Mouse (Mus musculus): ENCODE data around the gene Gps2. TPM values are rescaled to one million over a fixed set of nuclear protein-coding genes. Genes with fewer than 3 reads are reported as not detected.
"Not testable (repeated sequence)": the region's sequence is repeated elsewhere in the genome, so short reads cannot be mapped to it uniquely, and the experiment has no call there.

The Gps2 gene
- total RNA-seq, 2 experiments from 2014 or later = 35.6 to 41.5 TPM

- peak overlapping the region; percentile 83 for H3K4me3 ChIP-seq
- no peak for DNase-seq (ENCODE audit: low spot score in 2 of 2)
- no peak for TF ChIP-seq CTCF (conservative IDR thresholded peaks at IDR 0.05)
- peak overlapping the region; percentile 99 for H3K27ac ChIP-seq
Observed at GRCm38 (mm10) chr11:69914372-69914764, 680 bp downstream of the Gps2 start.

- no peak for DNase-seq (ENCODE audit: low spot score in 2 of 2)
- H3K27ac ChIP-seq = no peak overlapping the region
- peak overlapping the region; percentile 83 for H3K4me3 ChIP-seq
- no peak for TF ChIP-seq CTCF (conservative IDR thresholded peaks at IDR 0.05)
Observed at GRCm38 (mm10) chr11:69914917-69915430, 1.3 kb downstream of the Gps2 start.

GRCm38 (mm10) chr11:69915667-69916627 is 2.3 kb downstream of the Gps2 start:
- no peak for DNase-seq (ENCODE audit: low spot score in 2 of 2)
- no peak overlapping the region for H3K27ac ChIP-seq
- peak; percentile 40; the same call in 1 of the 2 replicates for TF ChIP-seq CTCF (conservative IDR thresholded peaks at IDR 0.05)
- H3K4me3 ChIP-seq = no peak overlapping the region; the same call in 1 of the 2 replicates

- DNase-seq (ENCODE audit: low spot score in 2 of 2); H3K4me3 ChIP-seq; H3K27ac ChIP-seq: not testable (repeated sequence)
Observed at GRCm38 (mm10) chr11:69916652-69917378, 3.1 kb downstream of the Gps2 start.

GRCm38 (mm10) chr11:69917379-69917948 is 3.8 kb downstream of the Gps2 start:
- no peak overlapping the region for H3K4me3 ChIP-seq
- DNase-seq (ENCODE audit: low spot score in 2 of 2) = no peak
- no peak overlapping the region for H3K27ac ChIP-seq
- TF ChIP-seq CTCF (conservative IDR thresholded peaks at IDR 0.05) = no peak

GRCm38 (mm10) chr11:69918118-69918517 is 4.4 kb downstream of the Gps2 start:
- Histone ChIP-seq H3K4me3 (no peak overlapping the region), H3K27ac (no peak overlapping the region)
- TF ChIP-seq CTCF (conservative IDR thresholded peaks at IDR 0.05) = no peak
- DNase-seq (ENCODE audit: low spot score in 2 of 2) = no peak

- TF ChIP-seq CTCF (conservative IDR thresholded peaks at IDR 0.05) = no peak
- peak overlapping the region; percentile 95; the same call in 1 of the 2 replicates for H3K27ac ChIP-seq
- peak overlapping the region; percentile 59 for H3K4me3 ChIP-seq
- DNase-seq (ENCODE audit: low spot score in 2 of 2) = no peak
Observed at GRCm38 (mm10) chr11:69919053-69919452, 5.4 kb downstream of the Gps2 start.

- TF ChIP-seq CTCF (conservative IDR thresholded peaks at IDR 0.05) = no peak
- Histone ChIP-seq H3K27ac (peak overlapping the region; percentile 95), H3K4me3 (peak overlapping the region; percentile 59)
- DNase-seq (ENCODE audit: low spot score in 2 of 2) = peak; percentile 41 to 57
Observed at GRCm38 (mm10) chr11:69919661-69920265, 6.1 kb downstream of the Gps2 start.

GRCm38 (mm10) chr11:69920266-69921031 is 6.8 kb downstream of the Gps2 start:
- no peak for TF ChIP-seq CTCF (conservative IDR thresholded peaks at IDR 0.05)
- H3K27ac ChIP-seq = peak overlapping the region; percentile 95
- H3K4me3 ChIP-seq = peak overlapping the region; percentile 59
- no peak for DNase-seq (ENCODE audit: low spot score in 2 of 2)

GRCm38 (mm10) chr11:69921114-69922011 is 7.7 kb downstream of the Gps2 start, which contains the start of gene Eif5a:
Eif5a (minus strand) TSS chr11:69921958.
- peak within 1 kb of the TSS; percentile 81 for H3K4me3 ChIP-seq
- H3K27ac ChIP-seq = peak within 1 kb of the TSS; percentile 96
- DNase-seq (ENCODE audit: low spot score in 2 of 2) = peak; percentile 100
- peak; percentile 81 for TF ChIP-seq CTCF (conservative IDR thresholded peaks at IDR 0.05)

Measured in layer of hippocampus, adult 2 months (tissue).